Comparison of ENCODE assay signal across 19 mouse cellular contexts in the genomic region with DNA sequence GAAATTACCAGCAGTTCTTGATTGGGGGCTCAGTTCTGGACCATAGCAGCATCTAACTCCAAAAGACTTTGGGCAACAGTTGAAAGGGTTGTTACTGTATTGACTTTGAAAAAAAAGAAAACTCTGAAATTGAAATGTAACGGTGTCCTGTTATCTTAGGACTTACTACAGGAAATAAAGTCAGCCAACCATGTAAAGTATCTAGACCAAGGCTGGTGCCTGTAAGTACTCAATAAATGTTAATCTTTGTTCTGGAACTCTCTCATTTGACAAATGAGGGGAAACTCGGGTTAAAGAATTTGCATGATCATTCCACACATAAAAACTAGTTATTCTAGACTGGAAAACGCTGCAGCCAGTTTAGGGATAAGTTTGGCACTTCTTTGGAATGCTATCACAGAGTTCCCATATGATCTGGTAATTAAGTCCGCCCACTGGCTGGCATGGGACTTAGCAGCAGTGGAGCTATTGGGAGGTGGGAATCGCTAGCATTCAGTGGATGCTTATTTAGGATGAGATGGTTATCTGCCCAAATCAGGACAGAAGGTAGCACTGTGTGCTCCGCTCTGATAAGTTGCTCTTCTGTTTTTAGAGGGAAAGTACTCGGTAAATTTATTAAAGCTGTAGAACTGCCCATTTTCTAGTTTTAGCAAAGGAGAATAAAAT. TPM values are rescaled to one million over a fixed set of nuclear protein-coding genes. Genes with fewer than 3 reads are reported as not detected.
DNase-seq lines count a peak whose midpoint lies in the region; ATAC-seq and TF ChIP-seq lines count a peak whose summit lies in the region.
"Had no signal": no experiment of that assay in that cellular context is flagged by ENCODE, and none has a peak within 500 bp of the region (broad histone marks: within the 10 kb centered on the region; RNA-seq: fewer than 3 reads in every experiment).

No protein-coding gene starts in this region.

- H3K4me2 ChIP-seq in forebrain, postnatal 0 days (ENCODE audit: low read depth), result no peak overlapping the region
- no peak overlapping the region for H3K4me2 ChIP-seq in forebrain, embryonic 12.5 days
- no peak overlapping the region for H3K4me2 ChIP-seq in midbrain, postnatal 0 days (ENCODE audit: low read depth, low read length, poor library complexity, severe bottlenecking)
- no peak overlapping the region for H3K4me2 ChIP-seq in midbrain, embryonic 13.5 days (replicated peaks)
- H3K4me2 ChIP-seq: hindbrain, embryonic 14.5 days; intestine, embryonic 15.5 days; limb, embryonic 13.5 days; stomach, embryonic 15.5 days had no signal

- no peak overlapping the region for H3K27ac ChIP-seq in forebrain, postnatal 0 days (ENCODE audit: low read depth, low read length)
- no peak overlapping the region for H3K27ac ChIP-seq in forebrain, embryonic 12.5 days
- H3K27ac ChIP-seq in midbrain, postnatal 0 days (ENCODE audit: low read depth, low read length), result no peak overlapping the region
- no peak overlapping the region for H3K27ac ChIP-seq in midbrain, embryonic 13.5 days
- H3K27ac ChIP-seq: heart, embryonic 10.5 days; hindbrain, embryonic 14.5 days; intestine, embryonic 15.5 days; kidney, postnatal 0 days; limb, embryonic 13.5 days; liver, embryonic 14.5 days; stomach, embryonic 15.5 days had no signal

- no peaks in the 10 kb centered on the region for H3K27me3 ChIP-seq in forebrain, postnatal 0 days (ENCODE audit: insufficient read depth, low read length)
- no peaks in the 10 kb centered on the region for H3K27me3 ChIP-seq in forebrain, embryonic 12.5 days
- H3K27me3 ChIP-seq in midbrain, postnatal 0 days (ENCODE audit: insufficient read depth, low read length), result no peaks in the 10 kb centered on the region
- H3K27me3 ChIP-seq in midbrain, embryonic 13.5 days, result no peaks in the 10 kb centered on the region
- H3K27me3 ChIP-seq: intestine, embryonic 15.5 days; limb, embryonic 13.5 days; stomach, embryonic 15.5 days had no signal

- 43% methylated on average over 7 of the region's 7 CpGs for WGBS in forebrain, postnatal 0 days
- 80% methylated on average over 7 of the region's 7 CpGs for WGBS in forebrain, embryonic 12.5 days
- WGBS in midbrain, postnatal 0 days, result 68% methylated on average over 7 of the region's 7 CpGs
- 70% methylated on average over 7 of the region's 7 CpGs for WGBS in midbrain, embryonic 13.5 days

- H3K4me3 ChIP-seq in forebrain, postnatal 0 days (ENCODE audit: low read depth, low read length), result no peak overlapping the region
- no peak overlapping the region for H3K4me3 ChIP-seq in forebrain, embryonic 12.5 days (replicated peaks)
- no peak overlapping the region for H3K4me3 ChIP-seq in midbrain, postnatal 0 days (ENCODE audit: low read depth, low read length)
- no peak overlapping the region for H3K4me3 ChIP-seq in midbrain, embryonic 13.5 days (replicated peaks)
- H3K4me3 ChIP-seq: heart, embryonic 10.5 days; intestine, embryonic 15.5 days; limb, embryonic 13.5 days; stomach, embryonic 15.5 days had no signal

- no peak for TF ChIP-seq CTCF in forebrain, postnatal 0 days (IDR thresholded peaks at IDR 0.05; ENCODE audit: low read depth)
- no peak for TF ChIP-seq CTCF in midbrain, postnatal 0 days (IDR thresholded peaks at IDR 0.05)

- peak; percentile 48; the same call in 1 of the 2 replicates for ATAC-seq in forebrain, postnatal 0 days
- ATAC-seq in forebrain, embryonic 12.5 days (ENCODE audit: low FRiP score), result no peak
- ATAC-seq in midbrain, postnatal 0 days (ENCODE audit: low FRiP score), result no peak
- no peak for ATAC-seq in midbrain, embryonic 13.5 days

- no peaks in the 10 kb centered on the region for H3K36me3 ChIP-seq in forebrain, postnatal 0 days (ENCODE audit: insufficient read depth)
- H3K36me3 ChIP-seq in forebrain, embryonic 12.5 days (replicated peaks), result no peaks in the 10 kb centered on the region
- no peaks in the 10 kb centered on the region for H3K36me3 ChIP-seq in midbrain, postnatal 0 days (ENCODE audit: insufficient read depth, low read length)
- H3K36me3 ChIP-seq in midbrain, embryonic 13.5 days, result no peaks in the 10 kb centered on the region
- H3K36me3 ChIP-seq: heart, embryonic 10.5 days; intestine, embryonic 15.5 days; limb, embryonic 13.5 days; stomach, embryonic 15.5 days had no signal

- no peaks in the 10 kb centered on the region for H3K4me1 ChIP-seq in forebrain, postnatal 0 days (ENCODE audit: insufficient read depth)
- no peaks in the 10 kb centered on the region for H3K4me1 ChIP-seq in forebrain, embryonic 12.5 days
- no peaks in the 10 kb centered on the region for H3K4me1 ChIP-seq in midbrain, postnatal 0 days (ENCODE audit: insufficient read depth, low read length)
- H3K4me1 ChIP-seq in midbrain, embryonic 13.5 days (replicated peaks), result no peaks in the 10 kb centered on the region
- H3K4me1 ChIP-seq: intestine, embryonic 15.5 days; limb, embryonic 13.5 days; stomach, embryonic 15.5 days had no signal

- no peak overlapping the region for H3K9ac ChIP-seq in forebrain, postnatal 0 days
- no peak overlapping the region for H3K9ac ChIP-seq in forebrain, embryonic 12.5 days
- no peak overlapping the region for H3K9ac ChIP-seq in midbrain, postnatal 0 days (replicated peaks; ENCODE audit: low read length, poor library complexity, severe bottlenecking)
- H3K9ac ChIP-seq in midbrain, embryonic 13.5 days (replicated peaks), result no peak overlapping the region
- H3K9ac ChIP-seq: hindbrain, embryonic 14.5 days; intestine, embryonic 15.5 days; limb, embryonic 13.5 days; liver, embryonic 14.5 days; stomach, embryonic 15.5 days had no signal

- peak; percentile 44 for DNase-seq in forebrain, postnatal 0 days
- DNase-seq in midbrain, postnatal 0 days (ENCODE audit: low spot score), result peak; percentile 6
- DNase-seq in layer of hippocampus, postnatal 36 days, result peak; percentile 24 to 39
- peak; percentile 67 for DNase-seq in telencephalon, adult 2 months (ENCODE audit: low read depth, low spot score)
- no peak for DNase-seq in retina, postnatal 1 day
- no peak for DNase-seq in cerebellum, adult 11 months
- DNase-seq: cerebellum, adult 9-11 months; gastrocnemius, postnatal 14 days; heart, postnatal 10 days; midbrain, embryonic 14.5 days had no signal

- no peaks in the 10 kb centered on the region for H3K9me3 ChIP-seq in forebrain, postnatal 0 days (ENCODE audit: low read length)
- H3K9me3 ChIP-seq in forebrain, embryonic 12.5 days, result no peaks in the 10 kb centered on the region
- no peaks in the 10 kb centered on the region for H3K9me3 ChIP-seq in midbrain, postnatal 0 days (ENCODE audit: low read length)
- H3K9me3 ChIP-seq in midbrain, embryonic 13.5 days, result no peaks in the 10 kb centered on the region
- H3K9me3 ChIP-seq: heart, embryonic 10.5 days; intestine, embryonic 15.5 days; limb, embryonic 13.5 days; stomach, embryonic 15.5 days had no signal

RNA-seq across cellular contexts. Expression of gene Gm9887, which starts 17.1 kb away (rescaled TPM):
- 1.6 and 1.8 TPM in 2 replicates for total RNA-seq in forebrain, postnatal 0 days (2014; rRNA removed)
- polyA plus RNA-seq in forebrain, postnatal 0 days (2015; fragmentation: Nextera tagmentation; extraction: Ambion mirVana), result 1.1 and 1.8 TPM in 2 replicates
- 2.1 and 2.3 TPM in 2 replicates for polyA plus RNA-seq in forebrain, embryonic 12.5 days (2016; fragmentation: Nextera tagmentation; extraction: Ambion mirVana)
- total RNA-seq in midbrain, postnatal 0 days (2014; rRNA removed), result not detected in 2 replicates
- polyA plus RNA-seq in midbrain, postnatal 0 days (2015; fragmentation: Nextera tagmentation; extraction: Ambion mirVana), result 0.90 and 1.0 TPM in 2 replicates
- polyA plus RNA-seq in midbrain, embryonic 13.5 days (2015; fragmentation: Nextera tagmentation; extraction: Ambion mirVana), result 0.72 and 1.5 TPM in 2 replicates
- under 1 TPM; 0.60 to 0.66 TPM for total RNA-seq in layer of hippocampus, postnatal 36 days (2021)

RNA-seq across cellular contexts. Expression of gene Arf6, which starts 17.5 kb away (rescaled TPM):
- 108 and 110 TPM in 2 replicates for total RNA-seq in forebrain, postnatal 0 days (2014; rRNA removed)
- polyA plus RNA-seq in forebrain, postnatal 0 days (2015; fragmentation: Nextera tagmentation; extraction: Ambion mirVana), result 52.9 and 56.3 TPM in 2 replicates
- 46.8 and 54.6 TPM in 2 replicates for polyA plus RNA-seq in forebrain, embryonic 12.5 days (2016; fragmentation: Nextera tagmentation; extraction: Ambion mirVana)
- total RNA-seq in midbrain, postnatal 0 days (2014; rRNA removed), result 122 TPM in 2 replicates
- polyA plus RNA-seq in midbrain, postnatal 0 days (2015; fragmentation: Nextera tagmentation; extraction: Ambion mirVana), result 34.9 and 42.0 TPM in 2 replicates
- 23.9 and 27.8 TPM in 2 replicates for polyA plus RNA-seq in midbrain, embryonic 13.5 days (2015; fragmentation: Nextera tagmentation; extraction: Ambion mirVana)
- total RNA-seq in layer of hippocampus, postnatal 36 days (2021), result 10 to 100 TPM; 48.3 to 50.3 TPM

RNA-seq across cellular contexts. Expression of gene Nemf, which starts 32.4 kb away (rescaled TPM):
- total RNA-seq in forebrain, postnatal 0 days (2014; rRNA removed), result 44.4 and 47.7 TPM in 2 replicates
- polyA plus RNA-seq in forebrain, postnatal 0 days (2015; fragmentation: Nextera tagmentation; extraction: Ambion mirVana), result 47.6 and 64.7 TPM in 2 replicates
- 93.3 and 98.4 TPM in 2 replicates for polyA plus RNA-seq in forebrain, embryonic 12.5 days (2016; fragmentation: Nextera tagmentation; extraction: Ambion mirVana)
- total RNA-seq in midbrain, postnatal 0 days (2014; rRNA removed), result 24.0 and 40.8 TPM in 2 replicates
- 63.9 and 69.6 TPM in 2 replicates for polyA plus RNA-seq in midbrain, postnatal 0 days (2015; fragmentation: Nextera tagmentation; extraction: Ambion mirVana)
- 97.3 and 103 TPM in 2 replicates for polyA plus RNA-seq in midbrain, embryonic 13.5 days (2015; fragmentation: Nextera tagmentation; extraction: Ambion mirVana)
- 10 to 100 TPM; 47.9 to 51.2 TPM for total RNA-seq in layer of hippocampus, postnatal 36 days (2021)

Comparison
In these comparisons a context has a peak if more than half of its experiments do, and no peak if none do; other contexts are left out.
1. DNase-seq: peak in forebrain, postnatal 0 days (single experiment), midbrain, postnatal 0 days (single experiment), layer of hippocampus, postnatal 36 days (2 of 2) and telencephalon, adult 2 months (single experiment); none in retina, postnatal 1 day (single experiment) and cerebellum, adult 11 months (single experiment).